ENCODE assay signal across 26 mouse cellular contexts in the genomic region with DNA sequence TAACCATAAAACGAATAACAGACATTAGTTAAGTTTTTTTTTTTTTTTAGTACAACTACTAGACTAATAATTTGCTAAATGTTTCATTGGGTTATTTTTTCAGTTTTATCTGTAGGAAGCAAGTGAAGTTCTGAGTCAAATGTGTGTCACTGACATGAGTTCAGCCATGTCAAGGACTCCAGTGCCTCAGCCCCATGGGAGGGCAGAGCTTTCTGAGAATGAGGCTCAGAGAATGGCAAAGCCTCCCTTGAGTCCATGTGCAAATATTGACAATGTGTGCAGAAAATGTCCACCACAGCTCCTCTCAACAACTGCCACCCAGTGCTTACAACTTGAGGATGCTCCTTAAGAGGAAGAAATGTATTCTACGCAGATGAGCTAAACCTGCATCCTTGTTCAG.
"Had no signal": no experiment of that assay in that cellular context is flagged by ENCODE, and none has a peak within 500 bp of the region (broad histone marks: within the 10 kb centered on the region; RNA-seq: fewer than 3 reads in every experiment).

No protein-coding gene starts in this region.

- H3K9me3 ChIP-seq: heart, embryonic 10.5 days; heart, embryonic 12.5 days; hindbrain, embryonic 10.5 days; hindbrain, embryonic 12.5 days; hindbrain, embryonic 15.5 days; limb, embryonic 13.5 days; limb, embryonic 15.5 days; liver, embryonic 12.5 days had no signal

- H3K27me3 ChIP-seq: heart, embryonic 12.5 days; hindbrain, embryonic 12.5 days; hindbrain, embryonic 15.5 days; limb, embryonic 13.5 days; limb, embryonic 15.5 days; liver, embryonic 12.5 days had no signal

- H3K4me2 ChIP-seq: heart, embryonic 12.5 days; hindbrain, embryonic 12.5 days; hindbrain, embryonic 15.5 days; limb, embryonic 13.5 days; limb, embryonic 15.5 days; liver, embryonic 12.5 days had no signal

- H3K9ac ChIP-seq: heart, embryonic 12.5 days; hindbrain, embryonic 12.5 days; hindbrain, embryonic 15.5 days; limb, embryonic 13.5 days; limb, embryonic 15.5 days; liver, embryonic 12.5 days; liver, embryonic 14.5 days had no signal

- ATAC-seq: hindbrain, postnatal 0 days; intestine, embryonic 16.5 days; liver, embryonic 12.5 days had no signal

- H3K27ac ChIP-seq: gastrocnemius, adult 2 months; heart, embryonic 10.5 days; hindbrain, embryonic 10.5 days; hindbrain, embryonic 12.5 days; hindbrain, embryonic 15.5 days; hindbrain, postnatal 0 days; layer of hippocampus, adult 2 months; limb, embryonic 13.5 days; limb, embryonic 15.5 days; liver, embryonic 12.5 days; liver, embryonic 14.5 days had no signal

- DNase-seq: gastrocnemius, adult 2 months; gastrocnemius, postnatal 10 days; gastrocnemius, postnatal 25 days; heart, adult 18-20 months; heart, postnatal 10 days; heart, postnatal 4 days; kidney, adult 18-20 months; kidney, adult 8-10 months; kidney, postnatal 10 days; kidney, postnatal 25 days; kidney, postnatal 4 days; layer of hippocampus, adult 9-11 months; layer of hippocampus, postnatal 36 days; left cerebral cortex, postnatal 4 days had no signal

- H3K4me1 ChIP-seq: heart, embryonic 10.5 days; heart, embryonic 12.5 days; hindbrain, embryonic 10.5 days; hindbrain, embryonic 12.5 days; hindbrain, embryonic 15.5 days; limb, embryonic 13.5 days; limb, embryonic 15.5 days; liver, embryonic 12.5 days had no signal

- H3K4me3 ChIP-seq: gastrocnemius, adult 2 months; heart, embryonic 10.5 days; heart, embryonic 12.5 days; hindbrain, embryonic 10.5 days; hindbrain, embryonic 12.5 days; hindbrain, embryonic 15.5 days; layer of hippocampus, adult 2 months; limb, embryonic 13.5 days; limb, embryonic 15.5 days; liver, embryonic 12.5 days had no signal
